Mouse (Mus musculus) liver, embryonic 12.5 days (tissue): ENCODE measurements around the gene Angptl6. TPM values are rescaled to one million over a fixed set of nuclear protein-coding genes. Genes with fewer than 3 reads are reported as not detected.
"Not testable (repeated sequence)": the region's sequence is repeated elsewhere in the genome, so short reads cannot be mapped to it uniquely, and the experiment has no call there.

Experiments
- ATAC-seq: fragments of 200-750 bp; cut with Nextera tagmentation; 2 replicates; pipeline ENCODE4 v1.8.0; 2017; ENCODE audit warnings: moderate number of reproducible peaks, mild to moderate bottlenecking, moderate library complexity
- H3K27ac ChIP-seq: fragments of 300-500 bp; sonication (generic); 2 replicates; pipeline ENCODE4 v1.5.1; 2016; ENCODE audit warnings: mild to moderate bottlenecking
- H3K27me3 ChIP-seq: fragments of 300-500 bp; sonication (generic); replicated peaks from 2 replicates; pipeline ENCODE4 v1.6.1; 2016; ENCODE audit warnings: mild to moderate bottlenecking, moderate library complexity
- H3K36me3 ChIP-seq: fragments of 300-500 bp; sonication (generic); 2 replicates; pipeline ENCODE4 v1.6.1; 2016; ENCODE audit warnings: mild to moderate bottlenecking, moderate library complexity
- H3K4me1 ChIP-seq: fragments of 300-500 bp; sonication (generic); 2 replicates; pipeline ENCODE4 v1.6.1; 2016
- H3K4me2 ChIP-seq: fragments of 300-500 bp; sonication (generic); 2 replicates; pipeline ENCODE4 v1.6.1; 2016; ENCODE audit warnings: mild to moderate bottlenecking, moderate library complexity
- H3K4me3 ChIP-seq: fragments of 300-500 bp; sonication (generic); 2 replicates; pipeline ENCODE4 v1.5.1; 2016; ENCODE audit warnings: mild to moderate bottlenecking, moderate library complexity
- H3K9ac ChIP-seq: fragments of 300-500 bp; sonication (generic); 2 replicates; pipeline ENCODE4 v1.6.1; 2016; ENCODE audit warnings: mild to moderate bottlenecking, moderate library complexity
- H3K9me3 ChIP-seq: fragments of 300-500 bp; sonication (generic); replicated peaks from 2 replicates; pipeline ENCODE4 v1.6.1; 2016; ENCODE audit warnings: mild to moderate bottlenecking, moderate library complexity
- WGBS: fragments of 180-500 bp; shearing (Covaris S2); methylation state at CpG from one replicate; pipeline ENCODE4 v1.1.7; 2016; ENCODE audit not compliant: insufficient replicate concordance; 5-methylcytosine and 5-hydroxymethylcytosine counted together
- polyA plus RNA-seq: library from polyadenylated mRNA; unstranded; fragments of >200 nt; fragmentation: Nextera tagmentation; extraction: Ambion mirVana; gene quantifications from 2 replicates; pipeline ENCODE4 v1.2.1, GENCODE M21; 2016

Gene Angptl6
- polyA plus RNA-seq, 1 experiment from 2014 or later = 11.3 TPM

DNA sequence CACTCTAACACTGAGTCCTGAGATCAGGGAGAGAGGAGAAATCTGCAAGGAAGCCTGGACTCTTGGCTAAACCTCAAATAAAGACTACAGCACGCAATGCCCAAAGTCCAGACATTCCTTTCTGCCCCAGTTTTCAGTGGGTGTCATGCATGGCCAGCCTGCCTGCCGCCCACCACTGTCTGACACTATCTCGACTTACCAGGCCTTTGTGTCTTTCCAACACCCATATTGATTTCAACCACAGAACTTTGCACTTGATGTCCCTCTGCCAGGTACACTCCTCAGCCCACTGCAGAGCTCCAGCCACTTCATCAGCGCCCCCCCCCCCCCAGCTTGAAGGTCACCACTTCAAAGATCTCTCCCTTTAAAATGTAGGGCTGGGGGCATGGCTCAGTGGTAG, 17.3 kb downstream of the Angptl6 start:
- no peak overlapping the region for H3K27ac ChIP-seq
- H3K4me3 ChIP-seq = no peak overlapping the region
- ATAC-seq = no peak
- H3K9ac ChIP-seq = no peak overlapping the region
- H3K27me3 ChIP-seq = peaks cover 40% of the 10 kb centered on the region
- no peaks in the 10 kb centered on the region for H3K36me3 ChIP-seq
- H3K4me1 ChIP-seq = peaks cover 7% of the 10 kb centered on the region
- no peaks in the 10 kb centered on the region for H3K9me3 ChIP-seq
- 41% methylated on average over 4 of the region's 4 CpGs for WGBS
- no peak overlapping the region for H3K4me2 ChIP-seq

DNA sequence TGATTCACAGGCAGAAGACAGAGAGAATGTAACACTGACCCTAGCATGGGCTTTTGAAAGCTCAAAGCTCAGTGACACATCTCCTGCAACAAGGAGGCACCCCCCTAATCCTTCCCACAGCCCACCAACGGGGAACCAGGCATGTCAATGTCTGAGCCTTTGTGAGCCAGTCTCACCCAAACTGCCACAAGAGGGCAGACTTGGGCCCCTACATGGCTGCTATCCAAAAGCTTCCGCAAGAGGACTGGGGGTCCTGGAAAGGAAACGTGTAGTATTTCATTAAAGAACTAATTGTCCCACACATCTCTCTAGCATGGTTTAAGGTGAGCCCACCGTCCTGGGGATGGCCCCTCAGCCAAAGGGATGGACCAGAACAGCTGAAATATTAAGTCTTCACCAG, 17.7 kb downstream of the Angptl6 start:
- Histone ChIP-seq H3K27ac (no peak overlapping the region), H3K4me1 (peaks cover 7% of the 10 kb centered on the region), H3K27me3 (peaks cover 36% of the 10 kb centered on the region), H3K9me3 (no peaks in the 10 kb centered on the region), H3K36me3 (no peaks in the 10 kb centered on the region), H3K4me3 (no peak overlapping the region), H3K4me2 (no peak overlapping the region), H3K9ac (no peak overlapping the region)
- no peak for ATAC-seq
- 10% methylated on average over 4 of the region's 4 CpGs for WGBS

DNA sequence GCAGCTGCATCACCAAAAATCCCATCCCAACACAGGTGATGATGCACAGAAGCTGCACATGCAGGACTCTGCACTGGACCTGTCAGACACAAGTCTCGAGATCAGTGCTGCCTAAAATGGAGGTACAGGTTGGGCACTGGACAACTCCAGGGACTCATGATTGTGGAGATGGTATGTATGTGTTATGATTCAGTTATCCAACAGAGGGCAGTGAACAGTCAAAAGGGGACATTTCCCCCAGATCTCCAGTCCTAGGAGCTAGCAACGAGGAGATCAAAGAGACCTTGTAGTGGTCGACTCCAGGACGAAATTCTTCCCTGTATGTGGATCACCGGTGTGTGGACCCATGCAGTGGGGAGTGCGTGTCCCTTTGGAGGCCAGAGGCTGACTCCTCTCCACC, 19.6 kb downstream of the Angptl6 start:
- H3K9me3 ChIP-seq = no peaks in the 10 kb centered on the region
- 0 out of 2 replicates have a peak, but pooled peaks have one; percentile 10 for ATAC-seq
- H3K27me3 ChIP-seq = peaks cover 17% of the 10 kb centered on the region; the same call in 1 of the 2 replicates
- no peaks in the 10 kb centered on the region for H3K36me3 ChIP-seq
- H3K4me2 ChIP-seq = no peak overlapping the region
- H3K4me1 ChIP-seq = peaks cover 7% of the 10 kb centered on the region
- no peak overlapping the region for H3K9ac ChIP-seq
- no peak overlapping the region for H3K4me3 ChIP-seq
- WGBS = 28% methylated on average over 6 of the region's 6 CpGs
- H3K27ac ChIP-seq = no peak overlapping the region

DNA sequence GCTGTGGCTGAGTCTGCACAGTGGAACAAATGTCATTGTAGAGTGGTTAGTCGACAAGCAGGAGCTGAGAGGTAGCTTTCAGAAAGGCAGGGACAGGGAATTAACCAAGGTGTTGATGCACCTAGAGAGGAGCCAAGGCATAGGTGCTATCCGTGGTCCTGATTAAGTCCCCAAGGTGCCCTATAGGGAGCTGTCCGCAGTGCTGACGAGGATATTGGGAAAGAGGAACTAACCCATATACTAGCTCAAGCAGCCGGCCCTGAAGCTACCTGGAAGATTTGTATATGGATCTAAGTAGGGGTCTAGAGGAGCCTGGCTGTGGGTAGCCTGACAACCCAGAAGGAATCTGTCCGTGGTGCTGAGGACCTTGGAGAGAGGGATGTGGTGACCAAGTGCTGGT, 22.4 kb downstream of the Angptl6 start:
- Histone ChIP-seq H3K9ac (no peak overlapping the region), H3K4me3 (no peak overlapping the region), H3K27ac (no peak overlapping the region), H3K9me3 (no peaks in the 10 kb centered on the region), H3K4me2 (no peak overlapping the region), H3K27me3 (0 out of 2 replicates have a peak, but pooled peaks cover 19% of the 10 kb centered on the region), H3K36me3 (no peaks in the 10 kb centered on the region), H3K4me1 (peaks cover 3% of the 10 kb centered on the region)
- 8% methylated on average over 6 of the region's 6 CpGs for WGBS
- ATAC-seq = no peak

DNA sequence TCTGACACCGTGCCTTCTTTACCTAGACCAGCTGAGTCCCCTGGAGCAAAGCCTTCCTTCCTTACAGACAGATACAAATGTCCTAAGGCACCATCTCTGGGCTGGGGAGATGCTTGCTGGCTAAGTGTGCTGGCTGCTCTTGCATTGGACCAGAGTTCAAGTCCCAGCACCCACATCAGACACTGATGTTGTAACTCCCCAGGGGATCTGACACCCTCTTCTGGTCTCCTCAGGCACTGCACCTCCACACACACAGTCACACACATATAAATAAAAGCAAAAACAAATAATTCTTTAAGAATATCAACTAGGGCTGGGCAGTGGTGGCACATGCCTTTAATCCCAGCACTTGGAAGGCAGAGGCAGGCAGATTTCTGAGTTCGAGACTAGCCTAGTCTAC, 29.3 kb downstream of the Angptl6 start:
- H3K4me1 ChIP-seq = no peaks in the 10 kb centered on the region
- no peak overlapping the region for H3K4me2 ChIP-seq
- ATAC-seq = no peak

DNA sequence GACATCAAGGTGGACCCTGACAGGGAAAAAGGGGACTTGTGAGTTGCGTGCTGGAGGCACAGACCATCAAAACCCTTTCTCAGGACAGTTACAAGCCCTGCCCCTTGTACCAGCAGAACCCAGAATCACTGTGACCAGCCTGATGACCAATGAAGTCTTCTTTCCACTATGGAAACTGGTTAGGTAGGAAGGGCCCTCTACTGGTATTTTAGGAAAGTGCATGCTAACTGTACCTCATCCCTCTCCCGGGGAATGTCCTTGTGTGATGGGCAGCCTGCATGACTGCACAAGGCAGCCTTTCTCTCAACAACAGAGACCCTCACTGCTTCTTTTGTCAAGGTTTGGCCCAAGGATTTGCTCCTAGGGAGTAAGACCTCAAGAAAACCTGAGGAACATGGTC, 36.9 kb downstream of the Angptl6 start:
- WGBS = 33% methylated on average over 2 of the region's 2 CpGs
- no peak overlapping the region for H3K4me3 ChIP-seq
- no peak for ATAC-seq

More for the DNA sequence above, 29.3 kb downstream of the Angptl6 start:
- H3K27ac ChIP-seq = no peak overlapping the region
- H3K36me3 ChIP-seq = no peaks in the 10 kb centered on the region
- WGBS = 74% methylated on average over 2 of the region's 2 CpGs
- H3K9me3 ChIP-seq = no peaks in the 10 kb centered on the region
- no peak overlapping the region for H3K4me3 ChIP-seq
- no peak overlapping the region for H3K9ac ChIP-seq
- H3K27me3 ChIP-seq = peaks cover 26% of the 10 kb centered on the region

DNA sequence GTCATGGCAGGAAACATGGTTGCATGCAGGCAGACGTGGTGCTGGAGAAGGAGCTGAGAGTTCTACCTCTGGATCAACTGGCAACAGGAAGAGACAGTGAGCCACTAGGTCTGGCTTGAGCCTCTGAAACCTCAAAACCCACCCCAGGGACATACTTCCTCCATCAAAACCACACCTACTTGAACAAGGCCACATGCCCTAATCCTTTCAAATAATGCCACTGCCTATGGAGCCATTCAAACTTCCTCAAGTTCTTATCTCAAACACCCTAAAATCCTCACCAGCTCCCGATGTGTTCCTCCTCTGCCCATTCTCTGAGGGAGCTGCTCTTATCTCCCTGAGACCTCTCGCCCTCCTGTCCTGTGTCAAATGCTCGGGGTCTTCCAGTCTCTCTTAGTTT, 37.3 kb downstream of the Angptl6 start:
- no peak overlapping the region for H3K4me3 ChIP-seq
- no peak overlapping the region for H3K27ac ChIP-seq
- no peak for ATAC-seq
- no peak overlapping the region for H3K4me2 ChIP-seq
- H3K27me3 ChIP-seq = peaks cover 7% of the 10 kb centered on the region; the same call in 1 of the 2 replicates
- H3K9ac ChIP-seq = no peak overlapping the region
- 12% methylated on average over 4 of the region's 4 CpGs for WGBS
- no peaks in the 10 kb centered on the region for H3K9me3 ChIP-seq
- H3K36me3 ChIP-seq = no peaks in the 10 kb centered on the region
- H3K4me1 ChIP-seq = no peaks in the 10 kb centered on the region

More for the DNA sequence above, 36.9 kb downstream of the Angptl6 start:
- Histone ChIP-seq H3K36me3 (no peaks in the 10 kb centered on the region), H3K4me1 (no peaks in the 10 kb centered on the region), H3K9ac (no peak overlapping the region), H3K4me2 (no peak overlapping the region), H3K27me3 (peaks cover 10% of the 10 kb centered on the region; the same call in 1 of the 2 replicates), H3K9me3 (no peaks in the 10 kb centered on the region), H3K27ac (no peak overlapping the region)

DNA sequence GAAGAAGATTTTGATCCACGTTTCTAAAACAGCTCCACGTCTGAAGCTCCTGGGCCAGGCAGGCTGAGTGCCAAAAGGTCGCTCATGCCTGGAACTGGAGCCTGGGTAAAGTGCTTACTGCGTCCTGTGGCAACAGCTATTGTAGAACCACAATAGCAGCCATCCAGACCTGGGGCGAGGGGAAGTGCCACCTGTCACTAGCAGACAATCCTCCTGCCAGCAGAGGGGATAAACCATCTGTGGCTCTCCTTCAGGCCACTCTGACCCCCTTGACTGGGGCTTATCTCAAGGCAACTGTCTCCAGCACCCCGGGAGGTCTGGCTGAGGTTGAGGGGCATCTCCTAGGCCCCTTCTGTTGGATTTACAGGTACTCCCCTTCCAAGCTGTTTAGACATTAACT, 40.6 kb downstream of the Angptl6 start:
- H3K9me3 ChIP-seq = no peaks in the 10 kb centered on the region
- no peaks in the 10 kb centered on the region for H3K27me3 ChIP-seq
- no peak for ATAC-seq
- no peak overlapping the region for H3K4me2 ChIP-seq
- H3K4me1 ChIP-seq = no peaks in the 10 kb centered on the region
- no peak overlapping the region for H3K9ac ChIP-seq
- no peak overlapping the region for H3K4me3 ChIP-seq
- no peaks in the 10 kb centered on the region for H3K36me3 ChIP-seq
- 45% methylated on average over 6 of the region's 6 CpGs for WGBS
- no peak overlapping the region for H3K27ac ChIP-seq

DNA sequence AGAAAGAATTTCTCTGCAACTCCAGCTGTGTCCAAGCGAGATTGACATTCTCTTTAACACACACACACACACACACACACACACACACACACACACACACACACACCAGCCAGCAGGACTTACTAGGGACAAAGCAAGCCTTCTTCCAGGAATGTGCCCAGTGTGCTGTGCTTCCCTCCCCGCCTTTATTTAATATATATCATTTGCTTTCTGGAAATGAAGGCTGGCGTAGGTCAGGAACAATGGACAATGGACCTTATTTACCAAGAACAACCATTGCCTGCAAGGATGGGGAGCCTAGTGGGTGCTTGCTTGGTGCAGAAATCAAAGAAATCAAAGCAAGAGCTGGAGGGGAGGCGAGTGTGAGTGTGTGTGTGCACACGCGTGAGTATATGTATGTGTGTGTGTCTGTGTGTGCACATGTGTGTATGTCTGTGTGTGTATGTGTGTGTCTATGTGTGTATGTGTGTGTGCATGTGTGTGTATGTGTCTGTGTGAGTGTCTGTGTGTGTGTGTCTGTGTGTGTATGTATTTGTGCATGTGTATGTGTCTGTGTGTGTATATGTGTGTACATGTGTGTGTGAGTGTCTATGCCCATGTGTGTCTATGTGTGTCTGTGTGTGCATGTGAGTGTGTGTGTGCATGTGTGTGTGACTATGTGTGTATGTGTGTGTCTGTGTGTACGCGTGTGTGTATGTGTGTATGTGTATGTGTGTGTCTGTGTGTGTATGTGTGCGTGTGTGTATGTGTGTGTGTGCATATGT, 42.2 kb downstream of the Angptl6 start:
- Histone ChIP-seq H3K4me2 (no peak overlapping the region), H3K27ac (no peak overlapping the region), H3K9me3 (no peaks in the 10 kb centered on the region), H3K27me3 (peaks cover 13% of the 10 kb centered on the region), H3K4me3 (no peak overlapping the region), H3K4me1 (no peaks in the 10 kb centered on the region), H3K36me3 (no peaks in the 10 kb centered on the region), H3K9ac (no peak overlapping the region)
- 71% methylated on average over 9 of the region's 9 CpGs for WGBS
- no peak for ATAC-seq

DNA sequence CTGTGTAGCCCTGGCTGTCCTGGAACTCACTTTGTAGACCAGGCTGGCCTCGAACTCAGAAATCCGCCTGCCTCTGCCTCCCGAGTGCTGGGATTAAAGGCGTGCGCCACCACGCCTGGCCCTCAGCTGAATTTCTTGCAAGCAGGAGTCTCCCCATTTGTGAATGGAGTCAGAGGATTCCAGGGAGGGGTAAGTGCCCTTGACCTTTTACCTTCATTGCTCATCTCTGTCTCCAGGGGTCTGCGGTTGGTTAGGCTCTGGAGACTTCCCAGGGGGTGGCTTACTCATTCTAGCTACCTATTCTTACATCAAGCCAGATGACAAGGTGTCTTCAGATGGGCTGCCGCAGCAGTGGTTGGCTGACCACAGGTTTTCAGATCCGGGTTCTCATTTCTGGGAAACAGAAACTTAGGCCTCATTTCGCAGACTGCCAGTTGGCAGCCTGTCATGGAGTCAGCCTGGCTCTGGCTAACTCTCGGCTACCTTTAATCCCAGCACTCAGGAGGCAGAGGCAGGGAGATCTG, 44.0 kb downstream of the Angptl6 start:
- H3K9me3 ChIP-seq, H3K36me3 ChIP-seq, H3K9ac ChIP-seq, H3K4me1 ChIP-seq, H3K4me3 ChIP-seq, H3K4me2 ChIP-seq, H3K27ac ChIP-seq, ATAC-seq: not testable (repeated sequence)
- 77% methylated on average over 11 of the region's 11 CpGs for WGBS
- peaks cover 24% of the 10 kb centered on the region for H3K27me3 ChIP-seq

DNA sequence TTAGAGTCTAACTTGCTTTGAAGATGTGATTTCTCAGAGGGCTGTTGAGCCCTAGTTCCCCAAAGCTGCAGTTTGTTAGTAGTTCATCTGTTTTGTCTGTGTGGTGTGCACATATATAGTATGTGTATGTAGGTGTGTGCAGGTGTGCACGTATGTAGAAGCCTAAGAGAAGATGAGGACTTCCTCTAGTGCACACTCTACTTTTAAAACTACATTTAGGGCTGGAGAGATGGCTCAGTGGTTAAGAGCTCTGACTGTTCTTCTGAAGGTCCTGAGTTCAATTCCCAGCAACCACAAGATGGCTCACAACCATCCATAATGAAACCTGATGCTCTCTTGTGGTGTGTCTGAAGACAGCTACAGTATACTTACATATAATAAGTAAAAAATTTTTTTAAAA, 44.6 kb downstream of the Angptl6 start:
- 44% methylated on average over 1 of the region's 1 CpGs for WGBS
- Histone ChIP-seq H3K27me3 (peaks cover 30% of the 10 kb centered on the region), H3K4me1 (peaks cover 3% of the 10 kb centered on the region; the same call in 1 of the 2 replicates)

DNA sequence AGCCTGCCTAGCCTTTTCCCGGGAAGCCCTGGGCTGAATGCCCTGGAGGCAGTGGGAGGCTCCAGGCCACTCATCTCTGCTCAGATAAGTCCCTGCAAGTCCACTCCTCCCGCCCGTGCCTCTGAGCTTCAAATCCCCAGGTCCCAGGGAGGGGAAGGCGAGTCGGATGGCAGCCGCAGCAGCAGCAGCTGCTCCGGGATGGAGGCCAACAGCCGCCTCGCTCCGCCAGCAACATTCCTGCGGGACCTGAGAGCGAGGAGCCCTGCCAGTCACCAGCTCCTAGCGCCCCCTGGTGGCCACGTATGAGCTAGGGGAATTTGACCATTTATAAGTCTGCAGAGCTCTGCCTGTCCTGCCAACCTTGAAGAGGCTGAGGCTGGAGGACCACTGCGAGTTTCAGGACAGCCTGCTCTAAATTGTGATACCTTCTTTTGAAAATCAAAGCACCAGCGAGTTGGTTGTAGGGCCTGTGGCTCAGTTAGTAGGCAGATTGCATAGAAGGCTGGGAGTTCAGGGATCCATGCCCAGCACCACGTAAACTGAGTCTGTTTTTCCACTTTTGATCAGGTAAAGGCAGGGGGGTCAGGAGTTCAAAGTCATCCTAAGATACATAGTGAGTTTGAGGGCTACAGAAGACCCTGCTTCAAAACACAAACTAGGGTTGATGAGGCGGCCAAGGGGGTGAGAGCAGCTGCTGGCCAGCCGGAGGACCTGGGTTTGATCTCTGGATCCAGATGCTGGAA, 48.5 kb downstream of the Angptl6 start:
- no peaks in the 10 kb centered on the region for H3K36me3 ChIP-seq
- H3K4me1 ChIP-seq = peaks cover 3% of the 10 kb centered on the region; the same call in 1 of the 2 replicates
- WGBS = 14% methylated on average over 19 of the region's 19 CpGs
- no peak overlapping the region for H3K4me2 ChIP-seq
- H3K9me3 ChIP-seq = no peaks in the 10 kb centered on the region
- no peak overlapping the region for H3K9ac ChIP-seq
- H3K27ac ChIP-seq = no peak overlapping the region
- peaks cover 39% of the 10 kb centered on the region for H3K27me3 ChIP-seq
- no peak overlapping the region for H3K4me3 ChIP-seq
- no peak for ATAC-seq

More for the DNA sequence above, 44.6 kb downstream of the Angptl6 start:
- no peaks in the 10 kb centered on the region for H3K36me3 ChIP-seq
- no peak for ATAC-seq
- H3K9ac ChIP-seq = no peak overlapping the region
- no peak overlapping the region for H3K4me2 ChIP-seq
- no peaks in the 10 kb centered on the region for H3K9me3 ChIP-seq
- H3K27ac ChIP-seq = no peak overlapping the region
- H3K4me3 ChIP-seq = no peak overlapping the region
